Mouse (Mus musculus): ENCODE measurements around the gene Cacna2d2. TPM values are rescaled to one million over a fixed set of nuclear protein-coding genes. Genes with fewer than 3 reads are reported as not detected.

The Cacna2d2 gene
- polyA plus RNA-seq, 1 experiment from 2014 or later = 2.9 TPM

GRCm38 (mm10) chr9:107474016-107474415 is 74.6 kb downstream of the Cacna2d2 start:
- 79% methylated on average over 1 of the region's 1 CpGs for WGBS

DNA sequence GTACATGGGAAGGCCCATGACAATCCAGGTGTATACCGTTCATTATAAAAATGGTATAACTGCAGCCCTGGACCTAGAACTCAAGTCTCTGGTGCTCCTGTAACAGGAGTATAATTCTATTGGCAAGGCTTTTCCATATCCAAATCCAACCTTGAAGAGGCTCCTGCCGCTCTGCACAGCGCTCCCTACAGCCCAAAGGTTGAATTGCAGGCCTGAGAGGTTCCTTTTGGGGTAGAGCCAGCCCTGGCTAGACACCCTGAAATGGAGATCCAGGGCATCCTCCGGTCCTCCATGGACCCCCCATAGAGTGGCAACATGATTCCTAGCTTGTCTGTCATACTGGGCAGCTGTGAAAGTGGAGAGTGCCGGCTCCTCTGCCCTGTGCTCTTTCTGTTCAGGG is 79.6 kb downstream of the Cacna2d2 start:
- DNase-seq (ENCODE audit: low spot score) = peak; percentile 56
- no peaks in the 10 kb centered on the region for H3K36me3 ChIP-seq
- H3K9me3 ChIP-seq = no peaks in the 10 kb centered on the region
- peak overlapping the region; percentile 85 for H3K27ac ChIP-seq
- peaks cover 51% of the 10 kb centered on the region for H3K4me1 ChIP-seq (replicated peaks)
- H3K27me3 ChIP-seq (ENCODE audit: insufficient read depth, poor library complexity, severe bottlenecking) = peaks cover 23% of the 10 kb centered on the region; the same call in 1 of the 2 replicates
- WGBS = 32% methylated on average over 5 of the region's 5 CpGs
- no peak overlapping the region for H3K4me3 ChIP-seq

More at GRCm38 (mm10) chr9:107474016-107474415, 74.6 kb downstream of the Cacna2d2 start:
- Histone ChIP-seq H3K27ac (no peak overlapping the region), H3K36me3 (no peaks in the 10 kb centered on the region), H3K4me3 (no peak overlapping the region), H3K9me3 (no peaks in the 10 kb centered on the region), H3K4me1 (replicated peaks) (peaks cover 32% of the 10 kb centered on the region), H3K27me3 (ENCODE audit: insufficient read depth, poor library complexity, severe bottlenecking) (peaks cover 46% of the 10 kb centered on the region; the same call in 1 of the 2 replicates)
- no peak for DNase-seq (ENCODE audit: low spot score)

- Histone ChIP-seq H3K4me3 (peak overlapping the region; percentile 29), H3K36me3 (no peaks in the 10 kb centered on the region), H3K27ac (peak overlapping the region; percentile 85), H3K9me3 (no peaks in the 10 kb centered on the region), H3K27me3 (ENCODE audit: insufficient read depth, poor library complexity, severe bottlenecking) (peaks cover 26% of the 10 kb centered on the region; the same call in 1 of the 2 replicates), H3K4me1 (replicated peaks) (peaks cover 56% of the 10 kb centered on the region)
- DNase-seq (ENCODE audit: low spot score) = peak; percentile 54
- WGBS = 4% methylated on average over 14 of the region's 14 CpGs
Observed at GRCm38 (mm10) chr9:107479593-107479992, 80.2 kb downstream of the Cacna2d2 start.

DNA sequence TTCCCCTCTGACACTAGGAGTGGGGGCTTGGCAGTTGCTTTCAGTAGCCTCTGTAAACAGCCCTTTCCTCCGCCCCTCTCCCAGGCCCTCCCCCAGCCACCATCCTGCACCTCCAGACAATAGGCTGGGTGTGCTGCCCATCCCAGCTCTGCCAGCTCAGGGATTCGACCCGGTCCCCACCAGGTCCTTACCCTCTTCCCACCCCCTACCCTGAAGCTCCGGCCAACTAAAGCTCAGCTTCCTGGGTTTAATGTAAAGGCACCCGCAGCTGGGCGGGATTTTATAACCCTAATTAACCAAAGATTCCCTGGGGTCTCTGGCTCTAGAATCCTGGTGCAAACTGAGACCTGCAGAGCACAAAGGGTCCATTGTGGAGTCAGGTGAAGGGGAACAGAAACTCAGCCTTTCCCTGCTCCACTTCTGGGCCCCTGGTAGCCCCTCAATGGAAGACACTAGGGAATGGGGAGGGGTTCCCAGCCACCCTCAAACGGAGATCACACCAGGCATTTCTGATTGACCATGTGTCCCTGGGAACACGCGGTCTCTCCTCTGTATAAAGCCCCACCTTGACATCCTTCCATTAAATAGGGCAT is 81.2 kb downstream of the Cacna2d2 start:
- DNase-seq (ENCODE audit: low spot score) = peak; percentile 44

DNA sequence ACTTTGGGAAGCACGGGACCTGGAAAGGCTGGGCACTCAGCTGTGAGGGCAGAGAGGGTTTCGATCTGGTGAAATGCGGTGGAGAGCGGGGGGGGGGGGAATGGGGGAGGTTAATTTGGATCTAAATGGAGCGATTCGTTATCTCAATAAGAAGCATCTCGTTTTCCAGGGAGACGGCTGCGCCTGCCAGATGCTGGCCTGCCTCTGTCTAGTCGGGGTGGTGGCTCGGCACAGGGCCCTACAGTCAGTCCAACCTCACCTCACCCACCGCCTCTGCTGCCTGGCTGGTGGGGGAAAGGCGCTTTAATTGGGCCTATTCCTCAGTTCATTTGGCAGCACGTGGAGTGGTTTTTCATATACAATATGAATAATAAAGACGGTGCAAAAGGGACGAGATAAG is 81.9 kb downstream of the Cacna2d2 start:
- peak overlapping the region; percentile 85 for H3K27ac ChIP-seq
- H3K9me3 ChIP-seq = no peaks in the 10 kb centered on the region
- 22% methylated on average over 16 of the region's 16 CpGs for WGBS
- H3K36me3 ChIP-seq = no peaks in the 10 kb centered on the region
- H3K27me3 ChIP-seq (ENCODE audit: insufficient read depth, poor library complexity, severe bottlenecking) = peaks cover 27% of the 10 kb centered on the region; the same call in 1 of the 2 replicates
- peak; percentile 26 for DNase-seq (ENCODE audit: low spot score)
- H3K4me1 ChIP-seq (replicated peaks) = peaks cover 63% of the 10 kb centered on the region
- no peak overlapping the region for H3K4me3 ChIP-seq

More for the DNA sequence above, 81.2 kb downstream of the Cacna2d2 start:
- Histone ChIP-seq H3K4me1 (replicated peaks) (peaks cover 63% of the 10 kb centered on the region), H3K9me3 (no peaks in the 10 kb centered on the region), H3K36me3 (no peaks in the 10 kb centered on the region), H3K27me3 (ENCODE audit: insufficient read depth, poor library complexity, severe bottlenecking) (peaks cover 27% of the 10 kb centered on the region; the same call in 1 of the 2 replicates), H3K4me3 (peak overlapping the region; percentile 9; the same call in 1 of the 2 replicates), H3K27ac (peak overlapping the region; percentile 85)
- 8% methylated on average over 9 of the region's 9 CpGs for WGBS

- Histone ChIP-seq H3K27ac (peak overlapping the region; percentile 85; the same call in 1 of the 2 replicates), H3K4me1 (replicated peaks) (peaks cover 69% of the 10 kb centered on the region), H3K27me3 (ENCODE audit: insufficient read depth, poor library complexity, severe bottlenecking) (peaks cover 27% of the 10 kb centered on the region; the same call in 1 of the 2 replicates), H3K9me3 (no peaks in the 10 kb centered on the region), H3K36me3 (no peaks in the 10 kb centered on the region), H3K4me3 (no peak overlapping the region)
- DNase-seq (ENCODE audit: low spot score) = no peak
- 92% methylated on average over 9 of the region's 9 CpGs for WGBS
Observed at GRCm38 (mm10) chr9:107482004-107482403, 82.6 kb downstream of the Cacna2d2 start.

DNA sequence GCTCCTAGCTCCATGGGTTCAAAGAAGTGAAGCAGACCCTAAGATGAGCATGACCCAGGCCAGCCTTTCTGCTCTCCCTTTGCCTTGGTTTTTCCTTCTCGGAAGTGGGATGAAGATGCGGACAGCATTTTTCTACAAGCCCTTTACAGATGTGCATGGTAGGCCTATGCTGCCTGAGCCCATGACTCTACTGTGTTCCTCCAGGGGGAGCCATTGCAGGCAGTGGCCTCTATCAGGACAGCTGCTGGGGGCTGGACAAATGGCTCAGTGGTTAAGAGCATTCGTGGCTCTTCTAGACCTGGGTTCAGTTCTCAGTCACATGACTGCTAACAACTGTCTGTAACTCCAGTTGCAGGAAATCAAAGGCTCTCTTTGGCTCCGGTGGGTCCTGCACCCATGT is 83.4 kb downstream of the Cacna2d2 start:
- Histone ChIP-seq H3K4me3 (no peak overlapping the region), H3K9me3 (no peaks in the 10 kb centered on the region), H3K4me1 (replicated peaks) (peaks cover 75% of the 10 kb centered on the region), H3K27ac (no peak overlapping the region), H3K36me3 (no peaks in the 10 kb centered on the region), H3K27me3 (ENCODE audit: insufficient read depth, poor library complexity, severe bottlenecking) (peaks cover 24% of the 10 kb centered on the region; the same call in 1 of the 2 replicates)
- DNase-seq (ENCODE audit: low spot score) = no peak
- 87% methylated on average over 4 of the region's 4 CpGs for WGBS

DNA sequence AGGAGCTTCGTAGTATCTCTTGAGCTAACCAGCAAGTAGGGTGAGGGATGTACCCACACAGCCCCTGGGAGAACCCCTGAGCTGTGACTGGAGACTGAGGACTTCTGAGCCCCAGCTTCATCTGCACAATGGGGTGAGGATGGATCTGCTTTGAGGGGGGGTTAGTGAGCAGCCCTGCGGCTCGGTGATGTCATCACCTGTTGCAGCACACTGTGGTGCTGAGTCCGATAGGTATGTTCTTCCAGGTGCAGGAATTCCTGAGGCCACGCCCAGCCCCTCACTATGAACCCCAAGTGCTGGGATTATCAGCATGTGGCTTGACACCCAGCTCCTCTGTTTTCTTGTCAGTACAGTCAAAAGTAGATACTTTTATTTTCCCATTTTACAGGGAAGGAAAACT is 84.3 kb downstream of the Cacna2d2 start:
- DNase-seq (ENCODE audit: low spot score) = no peak
- WGBS = 90% methylated on average over 5 of the region's 5 CpGs
- no peaks in the 10 kb centered on the region for H3K36me3 ChIP-seq
- H3K4me3 ChIP-seq = no peak overlapping the region
- H3K9me3 ChIP-seq = no peaks in the 10 kb centered on the region
- H3K27me3 ChIP-seq (ENCODE audit: insufficient read depth, poor library complexity, severe bottlenecking) = peaks cover 22% of the 10 kb centered on the region; the same call in 1 of the 2 replicates
- peaks cover 74% of the 10 kb centered on the region for H3K4me1 ChIP-seq (replicated peaks)
- no peak overlapping the region for H3K27ac ChIP-seq

DNA sequence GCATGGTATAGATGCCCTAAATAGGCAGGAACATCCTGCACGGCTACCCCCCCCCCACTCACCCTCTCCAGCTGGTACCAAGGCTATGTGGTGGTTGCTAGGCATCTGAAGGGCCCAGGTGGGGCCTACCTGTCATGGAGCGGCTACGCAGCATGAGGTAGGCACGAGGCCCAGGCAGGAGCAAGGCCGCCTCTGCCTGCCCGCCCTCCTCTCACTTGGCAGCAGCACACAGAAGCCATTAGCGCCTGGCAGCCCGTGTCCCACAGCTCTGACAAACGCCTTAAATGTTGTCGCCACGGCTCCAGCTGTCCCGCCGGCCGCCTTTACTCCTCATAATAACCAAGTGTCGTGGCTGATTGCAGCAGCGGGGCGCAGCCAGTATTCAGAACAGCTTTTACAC is 84.9 kb downstream of the Cacna2d2 start:
- WGBS = 79% methylated on average over 17 of the region's 17 CpGs
- H3K9me3 ChIP-seq = no peaks in the 10 kb centered on the region
- H3K36me3 ChIP-seq = no peaks in the 10 kb centered on the region
- peaks cover 68% of the 10 kb centered on the region for H3K4me1 ChIP-seq (replicated peaks)
- peaks cover 22% of the 10 kb centered on the region; the same call in 1 of the 2 replicates for H3K27me3 ChIP-seq (ENCODE audit: insufficient read depth, poor library complexity, severe bottlenecking)
- H3K4me3 ChIP-seq = no peak overlapping the region
- H3K27ac ChIP-seq = peak overlapping the region; percentile 67; the same call in 1 of the 2 replicates
- no peak for DNase-seq (ENCODE audit: low spot score)

DNA sequence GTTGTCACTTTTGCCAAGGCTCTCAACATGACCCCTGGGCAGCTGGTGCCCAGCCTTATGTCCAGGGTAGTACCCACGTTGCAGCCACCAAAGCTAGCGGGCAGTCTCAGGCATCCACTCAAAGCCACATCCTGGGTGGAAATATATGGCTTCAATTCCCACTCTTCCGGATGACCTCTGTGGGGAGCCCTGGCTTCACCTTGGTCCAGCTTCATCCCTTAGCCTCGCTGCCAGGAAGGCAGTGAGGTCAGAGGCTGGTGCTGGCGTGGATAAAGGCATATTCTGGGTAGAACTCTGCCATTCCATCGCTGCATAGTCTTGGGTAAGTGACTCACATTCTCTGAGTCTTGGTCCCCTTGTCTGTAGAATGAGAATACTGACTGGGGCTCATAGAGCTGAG is 85.4 kb downstream of the Cacna2d2 start:
- H3K4me1 ChIP-seq (replicated peaks) = peaks cover 63% of the 10 kb centered on the region
- WGBS = 84% methylated on average over 6 of the region's 6 CpGs
- H3K27ac ChIP-seq = peak overlapping the region; percentile 67
- H3K27me3 ChIP-seq (ENCODE audit: insufficient read depth, poor library complexity, severe bottlenecking) = peaks cover 22% of the 10 kb centered on the region; the same call in 1 of the 2 replicates
- DNase-seq (ENCODE audit: low spot score) = no peak
- H3K9me3 ChIP-seq = no peaks in the 10 kb centered on the region
- no peak overlapping the region for H3K4me3 ChIP-seq
- no peaks in the 10 kb centered on the region for H3K36me3 ChIP-seq

GRCm38 (mm10) chr9:107486086-107486485 is 86.7 kb downstream of the Cacna2d2 start:
- Histone ChIP-seq H3K4me3 (no peak overlapping the region), H3K27ac (peak overlapping the region; percentile 40; the same call in 1 of the 2 replicates), H3K9me3 (no peaks in the 10 kb centered on the region), H3K4me1 (replicated peaks) (peaks cover 50% of the 10 kb centered on the region), H3K36me3 (no peaks in the 10 kb centered on the region), H3K27me3 (ENCODE audit: insufficient read depth, poor library complexity, severe bottlenecking) (0 out of 2 replicates have a peak, but pooled peaks cover 17% of the 10 kb centered on the region)
- no peak for DNase-seq (ENCODE audit: low spot score)
- WGBS = 47% methylated on average over 10 of the region's 10 CpGs

DNA sequence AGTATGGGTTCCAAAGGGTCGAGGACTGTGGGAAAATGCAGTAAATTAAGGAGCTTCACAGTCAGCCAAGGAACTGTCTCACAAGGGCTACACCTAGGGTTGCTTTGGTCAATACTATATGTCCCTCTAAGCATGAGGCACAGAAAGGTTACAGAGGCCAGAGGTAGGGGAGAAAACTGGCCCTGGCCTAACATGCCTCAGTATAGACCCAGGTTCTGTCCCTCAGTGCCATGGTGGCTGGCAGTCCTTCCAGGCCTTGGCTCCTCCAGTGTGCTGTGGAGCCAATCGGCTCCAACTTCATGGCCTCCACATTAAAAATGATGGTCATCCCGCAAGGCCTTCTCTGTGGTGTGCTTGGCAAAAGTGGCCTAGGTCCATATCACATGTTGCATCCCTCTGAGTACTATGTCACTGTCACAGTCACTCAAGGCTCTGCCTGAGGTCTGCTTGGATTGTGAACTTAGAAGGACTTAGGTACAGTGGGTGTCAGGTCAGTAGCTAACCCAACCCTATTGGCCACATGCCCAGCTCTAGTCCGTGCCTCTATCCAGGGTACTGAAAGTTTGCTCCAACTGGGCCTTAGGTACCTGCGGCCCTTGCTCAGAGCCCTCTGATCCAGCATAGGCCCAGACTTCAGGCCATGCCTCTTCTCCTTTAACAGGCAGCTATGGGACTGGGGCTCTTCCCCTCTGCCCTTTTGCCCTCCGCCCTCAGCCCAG is 87.3 kb downstream of the Cacna2d2 start:
- no peak for DNase-seq (ENCODE audit: low spot score)
- H3K36me3 ChIP-seq = no peaks in the 10 kb centered on the region
- H3K4me3 ChIP-seq = no peak overlapping the region
- no peaks in the 10 kb centered on the region for H3K9me3 ChIP-seq
- H3K4me1 ChIP-seq (replicated peaks) = peaks cover 44% of the 10 kb centered on the region
- 68% methylated on average over 6 of the region's 6 CpGs for WGBS
- H3K27ac ChIP-seq = peak overlapping the region; percentile 40; the same call in 1 of the 2 replicates
- 0 out of 2 replicates have a peak, but pooled peaks cover 17% of the 10 kb centered on the region for H3K27me3 ChIP-seq (ENCODE audit: insufficient read depth, poor library complexity, severe bottlenecking)

GRCm38 (mm10) chr9:107490146-107490545 is 90.7 kb downstream of the Cacna2d2 start:
- Histone ChIP-seq H3K27me3 (ENCODE audit: insufficient read depth, poor library complexity, severe bottlenecking) (peaks cover 9% of the 10 kb centered on the region; the same call in 1 of the 2 replicates), H3K4me1 (replicated peaks) (peaks cover 47% of the 10 kb centered on the region), H3K9me3 (no peaks in the 10 kb centered on the region), H3K27ac (peak overlapping the region; percentile 40; the same call in 1 of the 2 replicates), H3K36me3 (no peaks in the 10 kb centered on the region), H3K4me3 (0 out of 2 replicates have a peak overlapping the region, but pooled peaks have one; percentile 13)
- WGBS = 83% methylated on average over 8 of the region's 8 CpGs
- DNase-seq (ENCODE audit: low spot score) = no peak

Measured in hindbrain, embryonic 10.5 days (tissue).